Mouse (Mus musculus) intestine, embryonic 14.5 days (tissue): ENCODE results near the gene Agxt2. TPM values are rescaled to one million over a fixed set of nuclear protein-coding genes. Genes with fewer than 3 reads are reported as not detected.

Experiments used
- ATAC-seq: fragments of 200-750 bp; cut with Nextera tagmentation; replicated peaks from 2 replicates; pipeline ENCODE4 v1.8.0; 2017; ENCODE audit warnings: low read depth, moderate number of reproducible peaks, moderate TSS enrichment, moderate library complexity; ENCODE audit not compliant: low FRiP score, low TSS enrichment
- DNase-seq: peaks from one replicate; pipeline ENCODE4 v3.0.0-alpha.2; 2018; ENCODE audit warnings: low spot score
- H3K27ac ChIP-seq: fragments of 300-500 bp; sonication (generic); 2 replicates; pipeline ENCODE4 v1.5.1; 2014; ENCODE audit warnings: low read depth, mild to moderate bottlenecking, control low read depth
- H3K27me3 ChIP-seq: fragments of 300-500 bp; sonication (generic); replicated peaks from 2 replicates; pipeline ENCODE4 v1.6.1; 2014; ENCODE audit warnings: low read length, control low read depth; ENCODE audit not compliant: control insufficient read depth, insufficient read depth
- H3K36me3 ChIP-seq: fragments of 300-500 bp; sonication (generic); 2 replicates; pipeline ENCODE4 v1.6.1; 2014; ENCODE audit warnings: low read length, control low read depth; ENCODE audit not compliant: control insufficient read depth, insufficient read depth
- H3K4me1 ChIP-seq: fragments of 300-500 bp; sonication (generic); replicated peaks from 2 replicates; pipeline ENCODE4 v1.6.1; 2014; ENCODE audit warnings: low read length, control low read depth, mixed read lengths; ENCODE audit not compliant: control insufficient read depth, insufficient read depth
- H3K4me2 ChIP-seq: fragments of 300-500 bp; sonication (generic); 2 replicates; pipeline ENCODE4 v1.6.1; 2014; ENCODE audit warnings: low read length
- H3K4me3 ChIP-seq: fragments of 300-500 bp; sonication (generic); 2 replicates; pipeline ENCODE4 v1.5.1; 2014; ENCODE audit warnings: low read depth, low read length, control low read depth, mixed read lengths
- H3K9ac ChIP-seq: fragments of 300-500 bp; sonication (generic); 2 replicates; pipeline ENCODE4 v1.6.1; 2014; ENCODE audit warnings: mild to moderate bottlenecking, low read length
- H3K9me3 ChIP-seq: fragments of 300-500 bp; sonication (generic); 2 replicates; pipeline ENCODE4 v1.6.1; 2016; ENCODE audit warnings: low read length, control low read depth; ENCODE audit not compliant: control insufficient read depth
- WGBS: fragments of 180-500 bp; shearing (Covaris S2); extraction: QIAGEN DNeasy Blood & Tissue Kit; methylation state at CpG from one replicate; pipeline ENCODE4 v1.1.7; 2014; 5-methylcytosine and 5-hydroxymethylcytosine counted together
- polyA plus RNA-seq: library from polyadenylated mRNA; unstranded; fragments of >200 nt; fragmentation: Nextera tagmentation; extraction: Ambion mirVana; gene quantifications from 2 replicates; pipeline ENCODE4 v1.2.1, GENCODE M21; 2014

Agxt2 gene
- not detected in 2 replicates for polyA plus RNA-seq

GRCm38 (mm10) chr15:10358039-10358948 is at the start of gene Agxt2:
Gene Agxt2, plus strand, starts transcription at chr15:10358532.
- Histone ChIP-seq H3K9me3 (no peaks in the 10 kb centered on the region), H3K9ac (no peak within 1 kb of the TSS), H3K4me2 (no peak within 1 kb of the TSS), H3K27me3 (no peaks in the 10 kb centered on the region), H3K4me3 (no peak within 1 kb of the TSS), H3K36me3 (no peaks in the 10 kb centered on the region), H3K4me1 (no peaks in the 10 kb centered on the region), H3K27ac (no peak within 1 kb of the TSS)
- WGBS: 72% methylated on average over 9 of the region's 9 CpGs
- ATAC-seq (no peak; the same call in 1 of the 2 replicates), DNase-seq (peak; percentile 52)

GRCm38 (mm10) chr15:10311826-10312225 is 46.5 kb upstream of the Agxt2 start:
- Histone ChIP-seq H3K4me1 (no peaks in the 10 kb centered on the region), H3K27me3 (no peaks in the 10 kb centered on the region), H3K27ac (no peak overlapping the region), H3K9me3 (no peaks in the 10 kb centered on the region), H3K36me3 (no peaks in the 10 kb centered on the region), H3K9ac (no peak overlapping the region), H3K4me3 (no peak overlapping the region), H3K4me2 (no peak overlapping the region)
- WGBS: 49% methylated on average over 5 of the region's 5 CpGs
- ATAC-seq (no peak), DNase-seq (no peak)

GRCm38 (mm10) chr15:10313522-10314455 is 44.5 kb upstream of the Agxt2 start:
- ATAC-seq (0 out of 2 replicates have a peak, but pooled peaks have one; percentile 19), DNase-seq (peak; percentile 58)
- no peaks in the 10 kb centered on the region for H3K4me1 ChIP-seq
- WGBS: 39% methylated on average over 7 of the region's 7 CpGs
- no peak overlapping the region for H3K9ac ChIP-seq
- no peaks in the 10 kb centered on the region for H3K36me3 ChIP-seq
- H3K9me3 ChIP-seq: no peaks in the 10 kb centered on the region
- no peak overlapping the region for H3K4me3 ChIP-seq
- no peak overlapping the region for H3K27ac ChIP-seq
- H3K4me2 ChIP-seq: no peak overlapping the region
- H3K27me3 ChIP-seq: no peaks in the 10 kb centered on the region

- Histone ChIP-seq H3K27ac (no peak within 1 kb of the TSS), H3K9me3 (no peaks in the 10 kb centered on the region), H3K27me3 (no peaks in the 10 kb centered on the region), H3K4me2 (no peak within 1 kb of the TSS), H3K9ac (no peak within 1 kb of the TSS), H3K4me3 (no peak within 1 kb of the TSS), H3K36me3 (no peaks in the 10 kb centered on the region), H3K4me1 (no peaks in the 10 kb centered on the region)
- WGBS: 88% methylated on average over 2 of the region's 2 CpGs
- no peak for ATAC-seq
- DNase-seq: no peak
These were observed 33.3 kb upstream of the Agxt2 start, which contains the start of gene Gm21973 for GRCm38 (mm10) chr15:10325080-10325479. Gene Gm21973, plus strand, starts transcription at chr15:10325380.

- H3K27me3 ChIP-seq: no peaks in the 10 kb centered on the region
- H3K36me3 ChIP-seq: no peaks in the 10 kb centered on the region
- H3K4me3 ChIP-seq: no peak overlapping the region
- H3K27ac ChIP-seq: no peak overlapping the region
- WGBS: 81% methylated on average over 3 of the region's 3 CpGs
- H3K9me3 ChIP-seq: no peaks in the 10 kb centered on the region
- DNase-seq (no peak), ATAC-seq (no peak)
- H3K9ac ChIP-seq: no peak overlapping the region
- H3K4me1 ChIP-seq: no peaks in the 10 kb centered on the region
- H3K4me2 ChIP-seq: no peak overlapping the region
These were observed 27.7 kb upstream of the Agxt2 start for GRCm38 (mm10) chr15:10330626-10331025.

- WGBS: 88% methylated on average over 1 of the region's 1 CpGs
- no peaks in the 10 kb centered on the region for H3K4me1 ChIP-seq
- DNase-seq (no peak), ATAC-seq (no peak)
- H3K9me3 ChIP-seq: no peaks in the 10 kb centered on the region
- no peak overlapping the region for H3K4me3 ChIP-seq
- no peak overlapping the region for H3K4me2 ChIP-seq
- no peaks in the 10 kb centered on the region for H3K27me3 ChIP-seq
- H3K27ac ChIP-seq: no peak overlapping the region
- H3K36me3 ChIP-seq: no peaks in the 10 kb centered on the region
- no peak overlapping the region for H3K9ac ChIP-seq
These were observed 25.8 kb upstream of the Agxt2 start for GRCm38 (mm10) chr15:10332566-10332965.

- H3K27me3 ChIP-seq: no peaks in the 10 kb centered on the region
- no peaks in the 10 kb centered on the region for H3K36me3 ChIP-seq
- H3K9ac ChIP-seq: no peak overlapping the region
- H3K9me3 ChIP-seq: no peaks in the 10 kb centered on the region
- no peaks in the 10 kb centered on the region for H3K4me1 ChIP-seq
- no peak overlapping the region for H3K4me2 ChIP-seq
- no peak overlapping the region for H3K27ac ChIP-seq
- no peak for DNase-seq
- WGBS: 82% methylated on average over 3 of the region's 3 CpGs
- H3K4me3 ChIP-seq: no peak overlapping the region
- no peak for ATAC-seq
These were observed 19.7 kb upstream of the Agxt2 start for GRCm38 (mm10) chr15:10338606-10339005.

GRCm38 (mm10) chr15:10347044-10347443 is 11.3 kb upstream of the Agxt2 start:
- Histone ChIP-seq H3K9ac (no peak overlapping the region), H3K4me3 (no peak overlapping the region), H3K27me3 (no peaks in the 10 kb centered on the region), H3K27ac (no peak overlapping the region), H3K4me1 (no peaks in the 10 kb centered on the region), H3K9me3 (no peaks in the 10 kb centered on the region), H3K36me3 (no peaks in the 10 kb centered on the region), H3K4me2 (no peak overlapping the region)
- 92% methylated on average over 6 of the region's 6 CpGs for WGBS
- DNase-seq: no peak
- ATAC-seq: no peak
